Mouse (Mus musculus): ENCODE data around the gene Myh14.

Gene Myh14

GRCm38 (mm10) chr7:44670803-44671202, at the start of gene Myh14:
Gene Myh14, minus strand, starts transcription at chr7:44670843.
- TF ChIP-seq GATA4 (IDR thresholded peaks at IDR 0.05; ENCODE audit: insufficient replicate concordance, low read length): no peak

DNA sequence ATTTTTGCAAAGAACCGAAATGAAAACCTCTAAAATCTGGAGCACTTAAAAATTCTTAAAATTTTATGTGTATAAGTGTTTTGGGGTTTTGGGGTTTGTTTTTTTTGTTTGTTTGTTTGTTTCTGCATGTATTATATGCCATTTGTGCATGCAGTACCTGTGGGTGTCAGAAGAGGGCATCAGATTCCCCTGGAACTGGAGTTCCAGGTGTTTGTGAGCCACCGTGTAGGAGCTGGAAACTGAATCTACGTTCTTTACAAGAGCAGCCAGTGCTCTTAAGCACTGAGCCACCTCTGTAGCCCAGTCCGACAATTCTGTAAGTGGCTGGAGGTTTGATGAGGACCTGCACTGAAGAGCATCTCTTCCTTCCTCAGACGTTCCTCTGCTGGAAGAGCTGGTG, 39.2 kb upstream of the Myh14 start:
- TF ChIP-seq GATA4 (IDR thresholded peaks at IDR 0.05; ENCODE audit: insufficient replicate concordance, low read length): no peak

DNA sequence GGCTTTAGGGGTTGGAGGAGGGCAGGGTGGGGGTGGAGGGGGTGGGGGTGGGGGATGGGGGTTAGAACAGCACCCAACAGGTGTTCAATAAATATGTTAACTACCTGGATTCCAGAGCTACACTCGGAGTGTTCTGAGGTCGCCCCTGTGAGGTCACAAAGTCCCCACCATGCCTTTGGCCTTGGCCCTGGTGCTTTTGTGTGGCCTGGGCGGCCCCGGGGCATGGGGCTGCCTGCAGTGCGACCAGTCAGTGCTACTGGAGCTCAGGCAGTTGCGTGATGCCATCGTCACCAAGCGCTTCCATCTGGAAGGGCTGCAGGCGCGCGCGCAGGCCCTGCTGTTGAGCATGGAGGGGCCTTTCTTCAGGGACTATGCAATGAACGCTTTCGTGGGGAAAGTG, 37.9 kb upstream of the Myh14 start, which contains the start of gene Izumo2:
Izumo2 (plus strand) TSS at position 169 of the 400 bp plus-strand sequence.
- TF ChIP-seq GATA4 (IDR thresholded peaks at IDR 0.05; ENCODE audit: insufficient replicate concordance, low read length): no peak

DNA sequence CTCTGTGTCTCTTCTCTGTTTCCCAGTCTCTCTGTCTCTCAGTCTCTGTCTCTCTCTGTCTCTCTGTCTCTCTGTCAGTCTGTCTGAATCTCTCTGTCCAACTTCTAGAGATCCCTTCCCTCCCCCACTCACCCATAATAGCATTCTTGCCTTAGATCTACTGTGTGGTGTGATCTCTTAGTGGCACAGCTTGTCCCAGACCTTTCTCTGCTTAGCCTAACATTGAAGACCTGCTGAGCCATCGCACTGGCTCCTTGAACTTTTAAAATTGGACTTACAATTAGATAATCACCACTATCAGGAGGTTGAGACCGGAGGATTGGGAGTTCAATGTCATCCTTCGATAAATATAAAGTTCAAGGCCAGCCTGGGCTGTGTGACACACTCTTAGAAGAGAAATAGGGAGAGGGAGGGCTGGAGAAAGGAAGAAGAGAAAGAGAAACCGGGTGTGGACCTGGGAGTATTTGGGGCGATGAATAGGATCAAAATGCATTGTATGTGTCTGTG, 36.6 kb upstream of the Myh14 start:
- no peak for TF ChIP-seq GATA4 (IDR thresholded peaks at IDR 0.05; ENCODE audit: insufficient replicate concordance, low read length)

GRCm38 (mm10) chr7:44706322-44706721, 35.7 kb upstream of the Myh14 start:
- no peak for TF ChIP-seq GATA4 (IDR thresholded peaks at IDR 0.05; ENCODE audit: insufficient replicate concordance, low read length)

- TF ChIP-seq GATA4 (IDR thresholded peaks at IDR 0.05; ENCODE audit: insufficient replicate concordance, low read length): no peak
These were observed 34.4 kb upstream of the Myh14 start for GRCm38 (mm10) chr7:44705086-44705485.

GRCm38 (mm10) chr7:44704363-44704762, 33.7 kb upstream of the Myh14 start:
- TF ChIP-seq GATA4 (IDR thresholded peaks at IDR 0.05; ENCODE audit: insufficient replicate concordance, low read length): no peak

- TF ChIP-seq GATA4 (IDR thresholded peaks at IDR 0.05; ENCODE audit: insufficient replicate concordance, low read length): no peak
These were observed 32.3 kb upstream of the Myh14 start for GRCm38 (mm10) chr7:44702985-44703384.

- TF ChIP-seq GATA4 (IDR thresholded peaks at IDR 0.05; ENCODE audit: insufficient replicate concordance, low read length): no peak
These were observed 31.3 kb upstream of the Myh14 start for GRCm38 (mm10) chr7:44701921-44702320.

DNA sequence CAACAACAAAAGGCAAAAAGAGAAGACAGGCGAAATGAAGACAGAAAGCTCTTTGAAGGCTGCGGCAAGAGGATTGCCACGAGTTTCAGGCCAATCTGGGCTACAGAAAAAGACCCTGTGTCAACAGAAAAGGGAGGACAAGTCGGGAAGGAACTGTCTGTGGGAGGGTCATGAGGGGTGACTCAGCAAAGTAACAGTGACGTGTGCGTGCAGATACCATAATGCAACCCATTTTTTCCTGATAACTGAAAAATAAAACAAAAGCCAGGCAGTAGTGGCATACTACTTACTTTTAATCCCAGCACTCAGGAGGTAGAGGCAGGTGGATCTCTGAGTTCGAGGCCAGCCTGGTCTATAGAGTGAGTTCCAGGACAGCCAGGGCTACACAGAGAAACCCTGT, 27.3 kb upstream of the Myh14 start:
- TF ChIP-seq GATA4 (IDR thresholded peaks at IDR 0.05; ENCODE audit: insufficient replicate concordance, low read length): no peak

- TF ChIP-seq GATA4 (IDR thresholded peaks at IDR 0.05; ENCODE audit: insufficient replicate concordance, low read length): no peak
These were observed 26.6 kb upstream of the Myh14 start for GRCm38 (mm10) chr7:44697191-44697710.

GRCm38 (mm10) chr7:44695223-44695622, 24.6 kb upstream of the Myh14 start:
- no peak for TF ChIP-seq GATA4 (IDR thresholded peaks at IDR 0.05; ENCODE audit: insufficient replicate concordance, low read length)

- TF ChIP-seq GATA4 (IDR thresholded peaks at IDR 0.05; ENCODE audit: insufficient replicate concordance, low read length): no peak
These were observed 23.0 kb upstream of the Myh14 start for GRCm38 (mm10) chr7:44693427-44694175.

DNA sequence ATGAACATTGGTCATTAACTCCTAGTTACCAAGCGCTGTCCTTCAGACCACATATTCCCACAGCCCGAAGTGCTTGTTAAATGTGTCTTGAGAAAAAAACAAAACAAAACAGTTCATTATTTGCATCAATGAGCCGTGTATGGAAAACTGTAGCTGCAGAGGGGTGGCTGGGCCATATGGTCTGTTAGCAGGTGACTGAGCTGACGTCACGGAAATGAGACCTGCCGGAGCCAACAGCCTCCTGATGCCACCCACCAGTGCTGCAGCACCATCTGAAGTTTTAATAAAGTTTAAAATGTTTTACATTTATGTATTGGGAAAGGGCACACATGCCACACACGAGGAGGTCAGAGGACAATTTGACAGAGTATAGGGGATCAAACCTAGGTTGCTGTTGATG, 18.7 kb upstream of the Myh14 start:
- no peak for TF ChIP-seq GATA4 (IDR thresholded peaks at IDR 0.05; ENCODE audit: insufficient replicate concordance, low read length)

GRCm38 (mm10) chr7:44688890-44689289, 18.2 kb upstream of the Myh14 start:
- TF ChIP-seq GATA4 (IDR thresholded peaks at IDR 0.05; ENCODE audit: insufficient replicate concordance, low read length): no peak

- TF ChIP-seq GATA4 (IDR thresholded peaks at IDR 0.05; ENCODE audit: insufficient replicate concordance, low read length): no peak
These were observed 15.1 kb upstream of the Myh14 start for GRCm38 (mm10) chr7:44685531-44686402.

Measured in liver, adult (tissue).